Mouse (Mus musculus) layer of hippocampus, postnatal 36 days (tissue): Measurements from ENCODE around the gene Syngr2. TPM values are rescaled to one million over a fixed set of nuclear protein-coding genes. Genes with fewer than 3 reads are reported as not detected.
A peak's percentile ranks its signal among the peaks of the same experiment; 100 is the strongest.
"Not testable (repeated sequence)": the region's sequence is repeated elsewhere in the genome, so short reads cannot be mapped to it uniquely, and the experiment has no call there.

ENCODE experiments used
- DNase-seq, 2 experiments: peaks; one replicate each; pipeline ENCODE4 v3.0.0; 2022
- total RNA-seq, 2 experiments: library from RNA; stranded (reverse); gene quantifications; 2 replicates each; pipeline ENCODE4 v1.2.3; 2021

The Syngr2 gene
- total RNA-seq, 2 experiments from 2014 or later, result 10.4 to 16.9 TPM

GRCm38 (mm10) chr11:117833509-117833908 is 24.0 kb downstream of the Syngr2 start:
- not testable (repeated sequence) for DNase-seq

GRCm38 (mm10) chr11:117834086-117834485 is 24.6 kb downstream of the Syngr2 start:
- no peak for DNase-seq

- no peak for DNase-seq
These were observed 26.8 kb downstream of the Syngr2 start for GRCm38 (mm10) chr11:117836306-117836705.

- DNase-seq, result no peak
These were observed 29.1 kb downstream of the Syngr2 start for GRCm38 (mm10) chr11:117838572-117838971.

- no peak for DNase-seq
These were observed 29.6 kb downstream of the Syngr2 start for GRCm38 (mm10) chr11:117839021-117839420.

GRCm38 (mm10) chr11:117840910-117841309 is 31.4 kb downstream of the Syngr2 start:
- no peak for DNase-seq

- no peak for DNase-seq
These were observed 34.0 kb downstream of the Syngr2 start for GRCm38 (mm10) chr11:117843434-117843833.

- DNase-seq, result no peak
These were observed 35.5 kb downstream of the Syngr2 start for GRCm38 (mm10) chr11:117844997-117845396.

GRCm38 (mm10) chr11:117845651-117846050 is 36.2 kb downstream of the Syngr2 start:
- DNase-seq, result no peak

- no peak for DNase-seq
These were observed 37.2 kb downstream of the Syngr2 start for GRCm38 (mm10) chr11:117846640-117847039.

GRCm38 (mm10) chr11:117847593-117848215 is 38.2 kb downstream of the Syngr2 start:
- DNase-seq, result no peak

GRCm38 (mm10) chr11:117848271-117848984 is 39.0 kb downstream of the Syngr2 start:
- peak in 1 of 2 experiments; percentile 60 for DNase-seq

GRCm38 (mm10) chr11:117848985-117849671 is 39.7 kb downstream of the Syngr2 start, which contains the start of gene Birc5:
Gene Birc5, plus strand, starts transcription at chr11:117849251.
- DNase-seq, result peak; percentile 94 to 95

- DNase-seq, result no peak
These were observed 43.4 kb downstream of the Syngr2 start for GRCm38 (mm10) chr11:117852875-117853274.

- no peak for DNase-seq
These were observed 44.8 kb downstream of the Syngr2 start for GRCm38 (mm10) chr11:117854241-117854640.

- no peak for DNase-seq
These were observed 45.9 kb downstream of the Syngr2 start for GRCm38 (mm10) chr11:117855360-117855759.

- no peak for DNase-seq
These were observed 46.5 kb downstream of the Syngr2 start for GRCm38 (mm10) chr11:117855975-117856374.

- DNase-seq, result no peak
These were observed 48.0 kb downstream of the Syngr2 start for GRCm38 (mm10) chr11:117857462-117857861.

- DNase-seq, result no peak
These were observed 48.9 kb downstream of the Syngr2 start for GRCm38 (mm10) chr11:117858392-117858791.

- no peak for DNase-seq
These were observed 51.1 kb downstream of the Syngr2 start, which contains the start of gene Tmem235 for GRCm38 (mm10) chr11:117860601-117861000. Gene Tmem235, plus strand, starts transcription at chr11:117860752.

GRCm38 (mm10) chr11:117863174-117863856 is 53.8 kb downstream of the Syngr2 start:
- DNase-seq, result no peak
